Mouse (Mus musculus) limb, embryonic 14.5 days (tissue): Measurements from ENCODE around the gene Tspan18. TPM values are rescaled to one million over a fixed set of nuclear protein-coding genes. Genes with fewer than 3 reads are reported as not detected.

Source experiments
- ATAC-seq: fragments of 200-750 bp; cut with Nextera tagmentation; 2 replicates; pipeline ENCODE4 v1.8.0; 2017; ENCODE audit warnings: low read depth, moderate number of reproducible peaks, moderate TSS enrichment; ENCODE audit not compliant: low FRiP score
- DNase-seq: peaks from one replicate; pipeline ENCODE4 v3.0.0-alpha.2; 2015; ENCODE audit warnings: low spot score
- H3K27ac ChIP-seq: fragments of 300-500 bp; sonication (generic); replicated peaks from 2 replicates; pipeline ENCODE4 v1.5.1; 2014; ENCODE audit warnings: low read depth, mild to moderate bottlenecking, low read length, moderate library complexity, mixed read lengths
- H3K27me3 ChIP-seq: fragments of 300-500 bp; sonication (generic); 2 replicates; pipeline ENCODE4 v1.6.1; 2014; ENCODE audit warnings: low read length, mixed read lengths; ENCODE audit not compliant: control insufficient read depth, insufficient read depth
- H3K36me3 ChIP-seq: fragments of 300-500 bp; sonication (generic); 2 replicates; pipeline ENCODE4 v1.6.1; 2014; ENCODE audit warnings: mild to moderate bottlenecking, low read length, moderate library complexity, mixed read lengths; ENCODE audit not compliant: control insufficient read depth, insufficient read depth
- H3K4me1 ChIP-seq: fragments of 300-500 bp; sonication (generic); 2 replicates; pipeline ENCODE4 v1.6.1; 2014; ENCODE audit warnings: antibody characterized with exemption, low read length, mixed read lengths; ENCODE audit not compliant: control insufficient read depth, insufficient read depth
- H3K4me2 ChIP-seq: fragments of 300-500 bp; sonication (generic); replicated peaks from 2 replicates; pipeline ENCODE4 v1.6.1; 2014; ENCODE audit warnings: low read depth, mild to moderate bottlenecking, low read length, moderate library complexity; ENCODE audit not compliant: severe bottlenecking
- H3K4me3 ChIP-seq: fragments of 300-500 bp; sonication (generic); replicated peaks from 2 replicates; pipeline ENCODE4 v1.5.1; 2014; ENCODE audit warnings: low read length
- H3K9ac ChIP-seq: fragments of 300-500 bp; sonication (generic); 2 replicates; pipeline ENCODE4 v1.6.1; 2014; ENCODE audit warnings: mild to moderate bottlenecking, low read depth, low read length, moderate library complexity; ENCODE audit not compliant: severe bottlenecking
- H3K9me3 ChIP-seq: fragments of 300-500 bp; sonication (generic); 2 replicates; pipeline ENCODE4 v1.6.1; 2016; ENCODE audit warnings: low read length; ENCODE audit not compliant: control insufficient read depth
- POLR2A ChIP-seq: fragments of 200-500 bp; IDR thresholded peaks from 2 replicates; pipeline ENCODE4 v1.8.0; 2012; ENCODE audit warnings: inconsistent platforms, mild to moderate bottlenecking, moderate library complexity, borderline replicate concordance; ENCODE audit not compliant: insufficient read depth, insufficient read length; ENCODE audit errors: extremely low read depth
- WGBS: fragments of 180-500 bp; shearing (Covaris S2); extraction: QIAGEN DNeasy Blood & Tissue Kit; methylation state at CpG from one replicate; pipeline ENCODE4 v1.1.7; 2014; 5-methylcytosine and 5-hydroxymethylcytosine counted together
- polyA plus RNA-seq, 2 experiments: library from polyadenylated mRNA; depleted of rRNA in 1 of 2; stranded (reverse) in 1 of 2; unstranded in 1 of 2; fragments of >200 nt; fragmentation: Nextera tagmentation in 1 of 2; extraction: Ambion mirVana in 1 of 2; gene quantifications; 2 replicates each; pipeline versions ENCODE4 v1.2.1 to v1.2.3; 2012 to 2014

The Tspan18 gene
- polyA plus RNA-seq, 2 experiments = 24.5 to 34.5 TPM

- Histone ChIP-seq H3K36me3 (0 out of 2 replicates have a peak, but pooled peaks cover 4% of the 10 kb centered on the region), H3K9me3 (no peaks in the 10 kb centered on the region), H3K4me3 (no peak overlapping the region), H3K4me1 (no peaks in the 10 kb centered on the region), H3K27ac (no peak overlapping the region), H3K9ac (no peak overlapping the region), H3K27me3 (no peaks in the 10 kb centered on the region), H3K4me2 (no peak overlapping the region)
- ATAC-seq (no peak), DNase-seq (no peak)
- TF ChIP-seq POLR2A = no peak
- 20% methylated on average over 1 of the region's 1 CpGs for WGBS
Measured at GRCm38 (mm10) chr2:93202782-93203181, 131.5 kb downstream of the Tspan18 start.

GRCm38 (mm10) chr2:93201997-93202396 is 132.3 kb downstream of the Tspan18 start:
- Histone ChIP-seq H3K9ac (no peak overlapping the region), H3K4me2 (no peak overlapping the region), H3K9me3 (no peaks in the 10 kb centered on the region), H3K36me3 (0 out of 2 replicates have a peak, but pooled peaks cover 4% of the 10 kb centered on the region), H3K27ac (no peak overlapping the region), H3K27me3 (no peaks in the 10 kb centered on the region), H3K4me1 (no peaks in the 10 kb centered on the region), H3K4me3 (no peak overlapping the region)
- WGBS = 81% methylated on average over 3 of the region's 3 CpGs
- DNase-seq (no peak), ATAC-seq (no peak)
- no peak for TF ChIP-seq POLR2A

- Histone ChIP-seq H3K27ac (no peak overlapping the region), H3K4me2 (no peak overlapping the region), H3K4me1 (no peaks in the 10 kb centered on the region), H3K4me3 (no peak overlapping the region), H3K36me3 (0 out of 2 replicates have a peak, but pooled peaks cover 4% of the 10 kb centered on the region), H3K9me3 (no peaks in the 10 kb centered on the region), H3K9ac (no peak overlapping the region), H3K27me3 (no peaks in the 10 kb centered on the region)
- ATAC-seq = no peak
- no peak for TF ChIP-seq POLR2A
- DNase-seq = no peak
- 65% methylated on average over 10 of the region's 10 CpGs for WGBS
Measured at GRCm38 (mm10) chr2:93200681-93201340, 133.5 kb downstream of the Tspan18 start.

GRCm38 (mm10) chr2:93199531-93199974 is 134.8 kb downstream of the Tspan18 start:
- H3K27me3 ChIP-seq = no peaks in the 10 kb centered on the region
- no peaks in the 10 kb centered on the region for H3K36me3 ChIP-seq
- no peak for TF ChIP-seq POLR2A
- DNase-seq = no peak
- H3K4me1 ChIP-seq = no peaks in the 10 kb centered on the region
- WGBS = 41% methylated on average over 13 of the region's 13 CpGs
- ATAC-seq = peak; percentile 13; the same call in 1 of the 2 replicates
- H3K4me3 ChIP-seq = no peak overlapping the region
- no peak overlapping the region for H3K27ac ChIP-seq
- no peak overlapping the region for H3K4me2 ChIP-seq
- no peaks in the 10 kb centered on the region for H3K9me3 ChIP-seq
- H3K9ac ChIP-seq = no peak overlapping the region

GRCm38 (mm10) chr2:93198846-93199245 is 135.5 kb downstream of the Tspan18 start:
- peak; percentile 26 for ATAC-seq
- H3K27ac ChIP-seq = no peak overlapping the region

More at GRCm38 (mm10) chr2:93198846-93199245, 135.5 kb downstream of the Tspan18 start:
- TF ChIP-seq POLR2A = no peak
- no peaks in the 10 kb centered on the region for H3K36me3 ChIP-seq
- no peak overlapping the region for H3K4me3 ChIP-seq
- no peaks in the 10 kb centered on the region for H3K4me1 ChIP-seq
- H3K9me3 ChIP-seq = no peaks in the 10 kb centered on the region
- no peak overlapping the region for H3K4me2 ChIP-seq
- 18% methylated on average over 3 of the region's 3 CpGs for WGBS
- no peak overlapping the region for H3K9ac ChIP-seq
- no peaks in the 10 kb centered on the region for H3K27me3 ChIP-seq
- peak; percentile 87 for DNase-seq
